Mouse (Mus musculus): ENCODE results near the gene Tmem198. TPM values are rescaled to one million over a fixed set of nuclear protein-coding genes. Genes with fewer than 3 reads are reported as not detected.

The Tmem198 gene
- total RNA-seq, 2 experiments from 2014 or later, result 53.3 to 62.5 TPM

GRCm38 (mm10) chr1:75451900-75452299 is 27.4 kb upstream of the Tmem198 start:
- no peak for DNase-seq (ENCODE audit: low spot score in 2 of 2)

GRCm38 (mm10) chr1:75455433-75455832 is 23.9 kb upstream of the Tmem198 start:
- DNase-seq (ENCODE audit: low spot score in 2 of 2), result no peak

GRCm38 (mm10) chr1:75455948-75456347 is 23.4 kb upstream of the Tmem198 start:
- no peak for DNase-seq (ENCODE audit: low spot score in 2 of 2)

DNA sequence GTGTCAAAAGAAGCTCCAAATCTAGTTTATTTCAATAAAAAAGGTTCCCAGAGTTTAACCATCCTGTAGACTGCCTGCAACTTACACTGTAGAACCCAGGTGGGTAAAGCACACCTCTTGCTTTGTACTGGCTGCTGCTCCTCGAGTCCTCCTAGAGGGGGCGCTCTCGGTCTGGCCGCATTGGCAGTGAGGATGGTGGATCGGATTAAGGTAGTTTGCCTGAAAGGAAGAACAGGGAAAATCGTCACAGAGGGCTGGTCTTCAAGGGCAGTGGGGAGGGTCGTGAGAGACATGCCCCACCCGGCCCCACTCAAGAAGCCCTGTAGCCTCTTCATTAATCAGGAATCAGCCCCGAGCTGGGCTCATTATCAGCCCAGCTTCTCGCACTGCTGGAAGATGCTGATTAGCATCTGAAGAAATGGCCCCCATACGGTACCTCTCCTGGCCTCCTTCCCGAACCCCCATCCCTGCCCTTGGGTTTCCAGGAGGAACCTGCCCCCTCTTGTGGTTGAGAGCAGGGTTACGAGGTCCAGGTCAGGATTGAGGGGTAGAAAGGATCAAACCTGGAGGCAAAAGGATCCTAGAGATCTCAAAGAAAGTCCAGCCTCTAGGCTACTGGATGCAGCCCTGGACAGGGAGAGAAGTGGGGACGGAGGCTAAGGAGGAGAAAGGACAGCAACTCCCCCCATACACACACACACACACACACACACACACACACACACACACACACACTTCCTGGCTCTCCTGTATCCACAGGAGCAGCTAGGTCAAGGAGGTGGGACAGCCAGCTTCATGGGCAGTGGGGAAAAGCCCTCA is 22.4 kb upstream of the Tmem198 start:
- no peak for DNase-seq (ENCODE audit: low spot score in 2 of 2)

- no peak for DNase-seq (ENCODE audit: low spot score in 2 of 2)
Observed at GRCm38 (mm10) chr1:75457710-75458024, 21.7 kb upstream of the Tmem198 start.

GRCm38 (mm10) chr1:75458025-75458788 is 21.1 kb upstream of the Tmem198 start:
- no peak for DNase-seq (ENCODE audit: low spot score in 2 of 2)

DNA sequence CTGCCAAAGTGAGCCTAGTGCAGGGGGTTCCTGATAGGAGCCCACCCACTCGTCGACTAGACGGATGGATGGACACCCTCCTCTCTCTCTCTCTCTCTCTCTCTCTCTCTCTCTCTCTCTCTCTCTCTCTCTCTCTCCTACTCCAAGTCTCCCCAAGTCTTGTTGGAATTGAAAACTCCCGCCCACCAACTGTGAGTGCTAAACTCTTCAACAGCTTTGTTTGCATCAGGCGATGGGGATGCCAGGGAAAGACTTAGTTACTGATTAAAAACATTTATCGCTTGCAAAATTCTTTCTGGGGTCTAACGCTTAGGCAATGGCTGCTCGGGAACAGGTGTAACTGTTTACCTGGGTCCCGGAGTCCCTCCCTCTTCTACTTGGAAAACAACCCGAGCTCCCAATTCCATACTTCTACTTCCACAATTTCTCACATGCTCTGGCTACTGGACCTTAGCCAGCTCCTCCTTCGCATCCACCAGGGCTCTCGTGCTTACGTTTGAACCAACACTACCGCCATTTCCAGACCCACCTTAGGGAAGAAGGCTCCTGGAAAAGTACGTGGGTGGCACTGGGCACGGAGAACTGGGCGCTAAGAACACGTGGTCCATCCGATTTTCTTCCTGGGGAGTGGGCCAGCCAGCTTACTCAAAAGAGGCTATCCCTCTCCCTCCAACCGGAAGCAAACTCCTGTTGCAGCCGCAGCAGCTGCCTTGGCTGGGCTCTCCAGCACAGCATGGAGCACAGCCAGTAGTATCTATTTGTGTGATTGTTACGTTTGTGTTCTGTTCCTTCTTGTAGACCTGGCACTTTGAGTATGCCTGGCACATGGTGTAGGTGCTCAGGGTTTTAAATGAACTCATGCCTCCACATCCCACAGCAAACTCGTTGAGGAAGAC is 20.3 kb upstream of the Tmem198 start:
- DNase-seq (ENCODE audit: low spot score in 2 of 2), result no peak

DNA sequence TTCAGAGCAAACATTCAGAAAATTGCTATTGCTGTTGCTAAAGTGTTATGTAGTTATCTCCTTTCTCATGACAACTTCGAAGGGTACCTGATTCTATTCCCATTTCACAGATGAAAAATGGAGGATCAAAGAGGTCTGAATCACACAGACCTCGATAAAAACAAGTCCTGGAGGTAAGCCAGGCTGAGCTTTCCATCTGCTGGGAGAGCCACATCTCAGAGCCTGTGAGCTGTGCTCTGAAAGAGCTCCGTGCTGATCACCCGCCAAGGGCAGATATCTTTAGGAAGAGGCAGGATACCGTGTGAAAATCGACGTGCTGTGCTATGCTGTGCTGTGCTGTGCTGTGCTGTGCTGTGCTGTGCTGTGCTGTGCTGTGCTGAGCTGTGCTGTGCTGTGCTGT is 19.0 kb upstream of the Tmem198 start:
- DNase-seq (ENCODE audit: low spot score in 2 of 2), result no peak

DNA sequence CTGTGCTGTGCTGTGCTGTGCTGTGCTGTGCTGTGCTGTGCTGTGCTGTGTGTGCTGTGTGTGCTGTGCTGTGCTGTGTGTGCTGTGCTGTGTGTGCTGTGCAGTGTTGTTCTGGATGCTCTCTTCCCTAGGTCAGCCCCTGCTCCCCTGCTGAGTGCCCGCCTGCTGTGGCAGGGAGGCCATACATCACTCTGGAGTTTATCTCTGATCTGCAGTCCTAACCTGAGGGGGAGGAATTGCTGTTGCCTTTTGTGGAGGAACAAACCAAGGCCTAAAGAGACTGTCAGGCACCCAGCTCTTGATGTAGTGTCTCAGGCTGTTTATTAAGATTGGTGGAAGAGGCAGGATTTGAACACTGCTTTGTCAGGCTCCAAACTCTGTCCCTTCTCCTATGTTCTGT is 16.7 kb upstream of the Tmem198 start:
- no peak for DNase-seq (ENCODE audit: low spot score in 2 of 2)

- no peak for DNase-seq (ENCODE audit: low spot score in 2 of 2)
Observed at GRCm38 (mm10) chr1:75463652-75464204, 15.6 kb upstream of the Tmem198 start.

DNA sequence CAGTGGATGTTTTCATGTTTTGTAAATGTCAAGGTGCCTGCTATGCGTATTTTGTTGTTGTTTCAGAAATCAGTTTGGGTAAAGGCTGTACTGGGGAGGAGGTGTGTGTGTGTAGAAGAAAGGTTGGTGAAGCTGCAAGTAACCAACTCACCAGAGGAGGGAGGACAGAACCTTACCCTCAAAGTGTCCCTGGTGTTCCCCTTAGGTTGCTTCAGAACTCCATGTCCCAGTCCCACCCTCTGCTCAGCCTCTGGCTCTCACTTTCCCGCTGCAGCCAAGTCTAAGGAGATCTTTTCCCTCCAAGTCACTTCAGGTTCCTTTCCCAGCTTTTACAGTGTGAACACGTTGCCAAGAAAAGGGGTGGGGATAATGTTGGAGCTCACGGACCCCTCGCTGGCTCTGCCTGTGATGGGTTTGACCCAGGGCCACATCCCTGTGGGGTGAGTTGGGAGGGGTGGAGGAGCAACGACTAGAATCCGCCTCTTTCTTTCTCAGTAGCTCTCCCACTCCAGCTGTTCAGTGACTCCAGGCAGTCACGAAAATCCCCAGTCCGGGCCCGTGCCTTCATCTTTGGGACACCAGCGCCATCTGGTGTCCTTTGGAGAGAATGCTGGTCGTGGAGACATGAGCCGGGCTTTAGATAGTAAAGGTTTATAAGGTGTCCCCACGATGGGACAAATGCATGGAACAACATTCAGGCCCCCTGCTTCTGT is 12.0 kb upstream of the Tmem198 start:
- peak; percentile 84 to 86 for DNase-seq (ENCODE audit: low spot score in 2 of 2)

GRCm38 (mm10) chr1:75469287-75469825 is 10.0 kb upstream of the Tmem198 start:
- no peak for DNase-seq (ENCODE audit: low spot score in 2 of 2)

GRCm38 (mm10) chr1:75476441-75476840 is 2.9 kb upstream of the Tmem198 start:
- no peak for DNase-seq (ENCODE audit: low spot score in 2 of 2)

- peak; percentile 81 to 82 for DNase-seq (ENCODE audit: low spot score in 2 of 2)
Observed at GRCm38 (mm10) chr1:75477264-75477965, 1.9 kb upstream of the Tmem198 start.

DNA sequence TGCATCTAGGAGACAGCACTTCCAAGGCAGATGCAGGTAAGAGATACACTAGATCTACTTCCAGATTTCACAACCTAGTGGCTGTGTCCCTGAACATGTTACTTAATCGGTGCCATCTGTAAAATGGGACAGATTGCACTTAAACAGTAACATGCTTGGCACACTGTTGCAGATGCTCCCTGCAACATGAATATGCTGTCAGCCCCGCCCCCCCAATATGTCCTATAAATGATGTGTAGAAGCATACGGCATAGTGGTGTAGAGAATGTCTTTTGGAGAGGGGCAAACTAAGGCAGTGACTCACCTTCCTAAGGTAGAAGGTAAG is 1.4 kb upstream of the Tmem198 start:
- DNase-seq (ENCODE audit: low spot score in 2 of 2), result no peak

- no peak for DNase-seq (ENCODE audit: low spot score in 2 of 2)
Observed at GRCm38 (mm10) chr1:75478497-75478896, 835 bp upstream of the Tmem198 start.

- no peak for DNase-seq (ENCODE audit: low spot score in 2 of 2)
Observed at GRCm38 (mm10) chr1:75479635-75479989, 280 bp downstream of the Tmem198 start.

GRCm38 (mm10) chr1:75480036-75480435 is 704 bp downstream of the Tmem198 start:
- no peak for DNase-seq (ENCODE audit: low spot score in 2 of 2)

DNA sequence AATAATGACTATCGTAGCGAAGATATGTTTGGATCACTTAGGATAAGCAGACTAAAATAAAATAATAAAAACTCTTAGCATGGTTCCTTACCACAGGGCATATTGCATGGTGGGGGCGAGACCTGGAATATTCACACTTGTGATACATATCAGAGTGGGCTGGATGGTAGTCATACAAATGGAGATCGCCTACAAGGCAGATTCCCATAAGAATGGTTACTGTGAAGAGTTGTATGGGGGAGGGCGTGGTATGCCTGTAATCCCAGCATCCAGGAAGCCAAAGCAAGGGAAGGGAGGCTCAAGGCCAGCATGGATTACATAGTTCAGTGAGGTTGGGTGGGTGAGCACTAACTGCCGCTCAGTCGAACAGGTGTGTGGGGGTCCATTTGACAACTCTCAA is 1.4 kb downstream of the Tmem198 start:
- no peak for DNase-seq (ENCODE audit: low spot score in 2 of 2)

GRCm38 (mm10) chr1:75486561-75486960 is 7.2 kb downstream of the Tmem198 start:
- no peak for DNase-seq (ENCODE audit: low spot score in 2 of 2)
